Mouse (Mus musculus) T-helper 17 cell (primary cell): ENCODE measurements around the gene Nup188.

Source experiments
- in situ Hi-C, 2 experiments: fragments of 300-600 bp; cut with MboI, MseI; formaldehyde crosslinking; loops; 1 replicate in 1 of 2; 2 replicates in 1 of 2; pipeline ENCODE4 v1.15.1; 2025; ENCODE audit warnings: high pct_unique_total_duplicates in 2 of 2

Gene Nup188

DNA sequence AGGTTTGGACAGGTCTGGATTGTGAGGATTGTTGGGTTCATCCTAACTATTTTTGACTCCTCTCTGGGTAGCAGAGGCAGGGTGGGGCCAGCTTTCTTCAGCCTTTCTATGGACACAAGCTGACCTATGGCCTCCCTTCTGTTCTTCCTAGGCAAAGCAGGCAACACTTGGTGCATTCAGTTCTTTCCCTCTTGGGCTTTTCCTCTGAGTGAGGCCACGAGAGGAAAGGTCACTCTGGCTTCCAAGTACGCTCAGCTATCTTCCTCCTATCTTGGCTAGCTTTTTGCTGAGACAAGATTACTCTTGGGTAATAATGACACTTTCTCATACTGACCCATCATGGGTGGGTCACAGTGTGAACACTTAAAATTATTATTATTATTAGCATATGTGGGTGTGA, 3.0 kb upstream of the Nup188 start:
- in situ Hi-C loops: loop anchor here in 1 of 2 experiments (5.0 kb wide), 1 partner anchor 96 kb away; no protein-coding TSS in a partner anchor

DNA sequence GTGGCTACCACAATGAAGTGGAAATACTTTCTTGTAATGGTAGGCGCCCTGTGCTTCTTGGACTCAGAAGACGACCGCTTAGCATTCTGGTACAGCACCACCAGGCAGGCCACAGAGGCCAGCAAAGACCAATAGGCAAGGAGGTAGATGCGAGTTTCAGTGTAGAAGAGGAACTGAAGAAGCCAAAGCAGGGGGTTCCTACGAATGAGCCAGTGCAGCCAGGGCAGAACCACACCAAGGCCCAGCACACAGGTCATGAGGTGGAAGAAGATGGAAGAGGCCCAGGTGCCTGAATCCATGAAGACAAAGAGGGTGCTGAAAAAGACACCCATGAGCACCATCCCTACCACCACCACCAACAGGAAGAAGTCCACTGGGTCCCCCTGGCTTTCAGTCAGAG, 1.2 kb upstream of the Nup188 start:
- in situ Hi-C loops: no loop called here

DNA sequence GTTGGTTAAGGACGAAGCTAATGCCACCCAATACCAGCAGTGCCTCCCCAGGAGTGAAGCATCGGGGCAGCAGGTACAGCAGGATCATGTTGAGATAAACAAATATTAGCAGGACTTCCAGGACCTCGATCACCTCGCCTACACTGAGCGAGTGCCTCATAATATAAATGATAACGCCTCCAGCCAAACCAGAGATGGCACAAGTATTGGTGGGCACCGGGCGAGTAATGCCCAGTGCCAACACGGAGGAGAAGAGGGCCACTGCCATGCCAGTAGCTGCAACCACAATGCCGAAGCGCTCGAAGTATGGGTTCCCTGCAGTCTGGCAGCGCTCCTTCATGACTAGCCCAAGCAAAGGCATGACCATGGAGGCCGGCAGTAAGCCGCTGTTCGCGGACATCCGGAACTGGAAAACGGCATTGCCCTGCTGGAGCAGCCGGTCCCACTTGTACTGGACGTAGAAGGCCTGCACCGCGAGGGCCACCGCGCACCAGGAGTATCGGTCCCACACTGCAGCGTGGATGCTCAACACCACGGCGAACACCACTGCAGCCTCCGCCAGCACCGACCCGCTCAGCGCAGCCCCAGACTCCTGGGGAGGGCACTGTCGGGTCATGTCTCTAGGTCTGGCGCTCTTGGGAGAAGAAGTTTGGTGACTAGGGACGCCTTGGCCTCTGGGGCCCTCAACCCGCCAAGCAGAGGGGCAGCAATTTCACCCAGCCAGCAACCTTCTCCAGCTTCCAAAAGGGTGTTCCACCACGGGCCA, 598 bp upstream of the Nup188 start:
- in situ Hi-C loops: no loop called here

DNA sequence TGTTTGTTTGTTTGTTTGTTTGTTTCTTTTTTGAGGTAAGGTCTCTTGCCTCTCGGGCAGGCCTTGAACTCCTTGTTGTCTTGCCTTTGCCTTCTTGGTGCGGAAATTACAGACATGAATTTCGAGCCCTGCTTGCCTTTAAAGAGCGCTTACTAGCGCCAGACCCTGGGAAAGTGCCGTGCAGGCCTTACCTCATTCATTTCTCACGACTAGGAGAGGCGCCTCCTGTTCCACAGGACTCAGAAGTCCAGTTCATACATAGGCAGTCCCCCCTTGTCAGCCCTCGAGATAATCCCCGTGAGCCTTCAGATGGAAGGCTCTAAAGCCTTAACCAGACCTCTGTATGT, 803 bp downstream of the Nup188 start:
- in situ Hi-C loops: no loop called here

DNA sequence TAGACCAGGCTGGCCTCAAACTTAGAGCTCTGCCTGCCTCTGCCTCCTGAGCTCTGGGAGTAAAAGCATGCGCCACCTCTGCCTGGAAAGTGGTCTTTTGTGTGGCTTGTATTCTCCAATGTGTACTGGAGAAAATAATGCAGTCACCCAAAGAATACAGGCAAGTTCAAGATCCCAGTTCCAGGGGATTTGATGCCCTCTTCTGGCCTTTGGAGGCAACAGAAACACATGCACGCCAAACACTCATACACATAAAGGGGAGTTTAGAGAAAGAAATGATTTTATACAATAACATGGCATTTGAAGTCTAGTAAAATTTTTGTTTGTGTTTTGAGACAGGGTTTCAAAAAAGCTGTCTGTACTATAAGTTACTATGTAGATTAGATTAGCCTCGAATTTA, 13.3 kb downstream of the Nup188 start:
- in situ Hi-C loops: no loop called here

DNA sequence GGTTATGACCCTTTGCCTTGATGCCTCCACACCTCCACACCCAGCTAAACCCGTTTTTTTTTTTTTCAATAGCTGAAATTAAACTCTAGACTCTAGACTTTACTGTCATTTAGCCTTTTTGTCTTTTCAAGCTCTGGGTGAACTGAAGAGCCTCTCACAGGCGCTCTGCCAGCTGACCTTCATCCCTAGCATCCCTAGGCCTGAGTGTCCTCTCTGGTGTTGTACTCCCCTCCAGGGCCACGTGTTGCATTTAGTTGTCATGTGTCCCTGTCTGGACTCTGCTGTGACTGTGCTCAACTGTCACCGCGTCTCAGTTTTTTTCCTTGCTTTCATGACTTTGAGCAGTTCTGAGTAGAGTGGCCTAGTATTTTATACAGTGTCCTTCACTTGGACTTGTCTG, 13.8 kb downstream of the Nup188 start:
- in situ Hi-C loops: no loop called here

DNA sequence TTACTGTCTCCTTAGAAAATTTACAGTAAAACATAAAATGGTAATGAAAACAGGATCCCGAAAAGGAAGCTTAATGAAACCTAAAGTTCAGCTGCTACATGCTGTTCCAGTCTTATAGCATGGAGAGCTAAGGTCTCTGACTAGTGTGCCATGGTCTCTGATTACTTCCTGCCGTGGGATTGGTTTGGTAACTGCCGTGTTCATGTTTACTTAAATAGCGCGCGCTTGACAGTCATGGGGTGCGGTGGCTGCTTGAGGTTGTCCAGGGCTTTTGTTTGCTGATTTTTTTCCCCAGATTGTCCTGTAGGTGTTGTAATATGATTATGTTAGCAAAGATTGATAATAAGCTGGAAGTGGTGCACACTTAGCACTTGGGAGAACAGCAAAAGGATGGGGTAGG, 19.9 kb downstream of the Nup188 start:
- in situ Hi-C loops: no loop called here

DNA sequence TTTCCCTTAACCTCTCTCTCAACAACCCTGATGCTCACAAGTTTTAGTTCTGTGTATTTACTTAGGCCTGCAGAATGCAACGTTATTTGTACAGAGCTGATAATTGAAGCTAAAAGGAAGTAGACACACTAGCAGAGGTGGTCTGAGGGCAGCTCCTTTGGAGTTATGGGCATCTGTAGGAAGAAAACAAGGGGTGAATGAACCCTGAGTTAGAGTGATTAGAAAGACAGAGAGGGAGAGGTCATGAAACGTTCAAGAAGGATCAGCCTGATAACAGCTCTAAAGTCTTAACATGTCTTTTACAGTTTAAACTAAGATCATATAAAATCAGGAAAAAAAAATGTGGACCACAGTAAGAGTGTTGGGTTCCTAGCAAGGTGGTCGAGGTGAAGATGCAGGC, 23.2 kb downstream of the Nup188 start:
- in situ Hi-C loops: no loop called here

DNA sequence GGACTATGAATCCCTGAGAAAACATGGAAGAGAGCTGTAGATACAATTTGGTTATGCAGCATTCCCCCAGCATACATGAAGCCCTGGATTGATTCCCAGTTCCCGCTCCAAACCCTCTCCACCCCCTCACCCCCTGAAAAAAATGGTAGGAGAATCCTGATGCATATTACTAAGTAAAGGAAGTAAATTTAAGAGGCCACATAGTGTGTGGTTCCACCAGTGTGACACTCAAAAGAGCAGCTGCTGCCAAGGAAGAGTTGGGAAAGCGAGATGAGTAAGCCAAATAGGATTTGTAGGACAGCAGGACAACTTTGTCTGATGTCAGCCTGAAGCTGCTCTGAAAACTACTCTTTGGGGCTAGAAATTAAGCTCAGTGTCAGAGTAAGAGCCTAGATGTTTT, 25.3 kb downstream of the Nup188 start:
- in situ Hi-C loops: no loop called here

DNA sequence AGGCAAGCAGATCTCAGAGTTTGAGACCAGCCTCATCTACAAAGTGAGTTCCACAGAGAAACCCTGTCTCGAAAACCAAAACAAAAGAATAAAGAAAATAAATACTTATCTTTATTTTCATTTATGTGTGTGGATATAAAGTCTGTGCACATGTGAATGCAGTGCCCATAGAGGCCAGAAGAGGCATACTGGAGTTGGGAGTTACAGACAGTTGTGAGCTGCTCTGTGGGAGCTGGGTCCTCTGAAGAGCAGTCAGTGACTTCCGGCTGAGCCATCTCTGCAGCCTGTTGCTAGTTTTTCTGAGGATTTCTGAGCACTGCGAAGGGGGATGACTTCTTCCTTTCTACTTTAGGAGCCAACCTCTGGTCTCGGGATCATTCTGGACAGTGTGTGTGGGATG, 29.9 kb downstream of the Nup188 start:
- in situ Hi-C loops: no loop called here

DNA sequence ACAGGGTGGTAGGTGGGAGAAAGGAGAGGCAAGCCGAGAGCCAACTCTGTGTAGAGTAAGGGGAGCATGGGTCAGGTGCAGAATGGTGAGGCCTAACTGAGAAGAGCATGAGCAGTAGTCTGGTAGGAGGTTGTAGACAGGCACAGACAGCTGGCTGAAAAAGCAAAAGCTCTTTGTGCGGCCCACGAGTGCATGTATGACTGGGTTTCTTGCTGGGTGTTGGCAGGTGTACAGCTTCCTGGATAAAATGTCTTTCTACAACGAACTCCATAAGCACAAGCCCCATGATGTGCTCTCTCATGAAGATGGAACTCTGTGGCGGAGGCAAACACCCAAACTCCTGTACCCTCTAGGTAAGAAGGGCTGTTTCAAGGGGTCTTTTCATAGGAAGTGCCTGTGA, 30.8 kb downstream of the Nup188 start:
- in situ Hi-C loops: no loop called here

DNA sequence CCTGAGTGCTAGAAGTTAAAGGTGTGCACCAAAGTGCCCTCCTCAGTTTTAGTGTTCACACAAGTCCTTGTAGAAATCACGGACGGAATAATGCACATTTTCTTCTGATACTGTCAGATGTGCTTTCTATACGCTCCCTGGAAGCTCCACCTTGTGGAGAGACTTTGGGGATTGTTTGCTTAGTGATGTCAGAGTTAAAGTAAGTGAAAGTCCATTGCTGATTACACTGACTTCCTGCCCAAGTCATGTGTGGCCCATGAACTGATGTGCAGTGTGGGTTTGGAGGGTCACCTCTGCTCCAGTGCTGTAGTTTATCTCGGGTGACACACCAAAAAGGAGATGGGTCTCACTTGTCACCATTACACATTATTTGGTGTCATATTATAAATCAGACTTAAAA, 33.1 kb downstream of the Nup188 start:
- in situ Hi-C loops: no loop called here

DNA sequence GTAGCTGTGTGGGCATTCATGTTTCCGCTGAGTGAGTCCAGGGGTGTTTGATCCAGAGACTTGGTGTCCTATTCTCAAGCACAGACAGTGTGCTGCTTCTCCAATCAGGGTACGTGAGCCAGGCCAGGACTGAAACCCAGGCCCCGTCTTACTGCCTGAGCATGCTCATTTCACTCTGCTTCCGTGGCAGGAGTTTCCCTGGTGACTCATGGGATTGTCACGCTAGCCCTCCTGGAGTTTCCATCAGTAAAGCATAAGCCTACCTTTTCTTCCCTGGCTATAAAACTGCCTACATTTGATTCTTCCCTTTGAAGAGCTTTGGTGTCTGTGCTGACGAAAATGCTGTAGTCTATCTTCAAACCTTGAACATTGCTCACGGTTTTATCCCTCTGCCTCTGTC, 36.9 kb downstream of the Nup188 start:
- in situ Hi-C loops: loop anchor here (10.0 kb wide), 3 partner anchors 1158 to 1882 kb away; no protein-coding TSS in a partner anchor

DNA sequence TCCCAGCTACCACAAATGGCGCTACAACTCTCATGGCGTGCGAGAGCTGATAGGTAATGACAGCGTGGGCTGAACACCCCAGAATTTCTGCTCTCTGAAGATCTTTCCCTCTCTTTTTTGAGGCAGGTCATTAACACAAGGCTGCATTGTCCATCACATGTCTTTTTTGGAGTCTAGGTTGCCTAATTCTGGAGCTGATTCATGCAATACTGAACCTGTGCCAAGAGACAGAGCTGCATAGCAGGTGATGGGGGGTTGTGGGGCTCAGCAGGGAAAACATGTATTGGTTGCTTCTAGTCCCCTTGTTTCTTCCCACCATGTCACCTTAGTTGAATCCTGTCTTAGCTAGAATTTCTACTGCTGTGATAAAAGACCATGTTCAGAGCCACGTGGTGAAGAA, 39.1 kb downstream of the Nup188 start:
- in situ Hi-C loops: loop anchor here (10.0 kb wide), 3 partner anchors 1160 to 1880 kb away; no protein-coding TSS in a partner anchor

DNA sequence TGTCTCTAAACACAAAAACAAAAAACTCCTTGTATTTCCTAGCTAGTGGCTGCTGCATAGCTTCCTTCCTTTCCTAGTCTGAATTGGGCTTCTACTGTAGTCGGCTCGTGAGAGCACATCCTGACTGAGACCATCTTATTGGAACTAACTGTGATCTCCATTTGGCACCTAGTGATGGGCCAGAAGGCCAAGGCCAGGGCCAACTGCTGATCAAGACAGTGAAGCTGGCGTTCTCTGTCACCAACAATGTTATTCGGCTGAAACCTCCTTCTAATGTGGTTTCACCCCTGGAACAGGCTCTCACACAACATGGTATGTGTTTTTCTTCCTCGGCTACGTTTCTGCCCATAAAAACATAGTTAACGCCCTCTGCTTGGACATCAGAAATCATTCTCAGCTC, 41.1 kb downstream of the Nup188 start:
- in situ Hi-C loops: loop anchor here (10.0 kb wide), 3 partner anchors 1162 to 1878 kb away; no protein-coding TSS in a partner anchor

DNA sequence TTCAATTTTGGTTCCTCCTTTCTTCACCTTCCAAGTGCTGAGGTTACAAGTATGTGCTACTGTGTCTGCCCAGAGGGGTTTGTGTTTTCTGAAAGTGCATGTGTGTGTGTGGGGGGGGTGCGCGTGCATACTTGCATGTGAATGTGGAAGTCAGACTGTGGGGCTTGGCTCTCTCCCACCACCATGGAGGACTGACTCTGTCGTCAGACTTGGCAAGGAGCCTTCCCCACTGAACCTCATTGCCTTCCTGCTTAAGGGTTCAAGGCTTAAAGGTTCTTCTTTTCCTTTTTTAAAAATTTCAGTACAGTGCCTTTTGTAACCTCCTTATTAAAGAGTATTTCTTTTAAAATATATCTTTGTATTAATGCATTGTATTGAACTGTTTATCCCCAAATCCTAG, 42.6 kb downstream of the Nup188 start:
- in situ Hi-C loops: loop anchor here (10.0 kb wide), 3 partner anchors 1164 to 1876 kb away; no protein-coding TSS in a partner anchor

DNA sequence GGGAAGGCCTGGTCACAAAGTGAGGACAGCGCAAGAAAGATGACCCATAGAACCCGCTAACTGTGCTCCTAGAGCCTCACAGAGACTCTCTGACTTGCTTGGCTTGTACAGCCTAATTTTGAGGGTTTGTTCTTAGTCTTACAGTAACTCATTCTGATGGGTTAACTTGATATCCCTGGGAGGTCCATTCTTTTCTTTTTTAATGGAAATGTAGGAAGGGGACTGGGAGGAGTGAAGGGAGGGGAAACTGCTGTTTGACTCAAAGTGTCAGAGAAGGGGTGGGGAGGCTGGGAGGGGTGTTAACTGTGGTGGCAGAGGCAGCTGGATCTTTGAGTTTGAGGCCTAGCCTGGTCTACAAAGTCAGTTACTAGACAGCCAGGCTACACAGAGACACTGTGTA, 49.1 kb downstream of the Nup188 start:
- in situ Hi-C loops: no loop called here

DNA sequence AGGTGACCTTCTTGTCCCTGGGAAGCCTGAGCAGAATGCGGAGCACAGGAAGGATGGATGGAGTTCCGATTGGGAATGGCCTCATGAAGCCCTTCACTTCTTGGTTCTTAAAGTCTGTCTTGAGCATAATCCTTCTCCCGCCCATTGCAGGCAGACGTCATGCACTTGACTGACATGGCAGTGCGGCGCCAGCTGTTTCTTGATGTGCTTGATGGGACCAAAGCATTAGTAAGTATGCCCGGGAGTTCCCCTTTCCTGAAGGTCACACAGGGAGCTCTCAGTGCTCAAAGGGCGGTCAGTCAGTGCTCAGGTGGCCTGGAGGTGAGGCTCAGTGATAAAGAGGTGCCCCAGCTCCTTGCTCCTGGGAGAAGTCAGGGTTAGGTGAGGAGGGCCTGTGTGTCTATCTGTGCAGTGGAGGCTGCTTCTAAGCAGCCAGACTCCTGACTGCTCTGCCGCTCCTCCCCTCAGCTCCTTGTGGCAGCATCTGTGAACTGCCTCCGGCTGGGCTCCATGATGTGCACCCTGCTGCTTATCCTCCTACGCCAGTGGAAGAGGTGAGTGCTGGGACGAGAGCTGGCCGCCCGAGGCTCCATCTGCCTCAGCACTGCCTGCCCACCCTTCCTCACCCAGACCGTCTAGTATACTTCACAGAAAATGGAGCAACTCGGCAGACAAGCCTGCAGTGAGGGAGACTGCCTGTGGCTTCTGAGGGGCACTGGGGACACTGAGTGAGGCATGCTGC, 50.1 kb downstream of the Nup188 start:
- in situ Hi-C loops: no loop called here

DNA sequence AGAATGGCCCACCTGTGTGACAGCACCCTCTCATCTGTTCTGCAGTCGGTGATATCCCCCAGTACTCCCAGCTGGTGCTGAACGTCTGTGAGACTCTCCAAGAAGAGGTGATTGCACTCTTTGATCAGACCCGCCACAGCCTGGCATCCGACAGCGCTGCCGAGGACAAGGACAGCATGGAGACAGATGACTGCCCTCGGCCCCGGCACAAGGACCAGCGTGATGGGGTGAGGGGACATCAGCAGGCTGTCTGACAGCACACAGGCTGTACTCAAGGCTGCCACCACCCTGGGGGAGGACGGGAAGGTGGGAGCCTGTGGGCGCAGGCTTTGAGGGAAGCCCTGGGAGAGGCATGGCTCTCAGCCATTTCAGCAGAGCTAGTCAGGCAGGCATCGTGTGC, 51.0 kb downstream of the Nup188 start:
- in situ Hi-C loops: no loop called here

DNA sequence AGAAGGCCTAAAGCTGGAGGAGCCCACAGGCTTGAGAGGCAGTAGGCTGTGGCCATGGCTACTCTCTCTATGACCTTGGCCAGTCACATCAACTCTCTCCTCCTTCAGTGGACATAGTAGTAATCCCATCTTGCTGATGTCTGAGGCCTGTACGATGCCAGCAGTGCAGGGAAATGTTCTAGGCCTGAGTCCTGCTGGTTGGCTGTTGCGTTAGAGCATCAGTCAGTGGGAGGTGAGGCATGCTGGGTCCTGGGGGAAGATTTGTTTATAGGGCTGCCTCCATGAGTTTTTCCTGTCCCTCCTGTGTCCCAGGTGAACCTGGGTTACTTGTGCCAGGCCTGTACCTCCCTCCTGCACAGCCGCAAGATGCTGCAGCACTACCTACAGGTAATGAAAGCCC, 55.9 kb downstream of the Nup188 start:
- in situ Hi-C loops: no loop called here

DNA sequence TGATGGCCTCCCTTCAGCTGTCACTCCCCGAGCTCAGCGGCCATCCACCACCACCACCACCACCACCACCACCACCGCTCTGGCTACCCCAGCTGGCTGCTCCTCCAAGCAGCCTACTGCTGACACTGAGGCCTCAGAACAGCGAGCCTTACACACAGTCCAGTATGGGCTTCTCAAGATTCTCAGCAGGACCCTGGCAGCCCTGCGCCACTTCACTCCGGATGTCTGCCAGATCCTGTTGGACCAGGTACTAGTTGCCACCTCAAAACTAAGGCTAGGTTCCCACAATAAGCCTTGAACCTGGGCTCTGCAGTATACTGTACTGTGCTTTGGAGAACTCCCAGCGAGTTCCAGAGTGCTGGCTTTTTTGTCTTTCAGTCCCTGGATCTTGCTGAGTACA, 56.3 kb downstream of the Nup188 start:
- in situ Hi-C loops: no loop called here

DNA sequence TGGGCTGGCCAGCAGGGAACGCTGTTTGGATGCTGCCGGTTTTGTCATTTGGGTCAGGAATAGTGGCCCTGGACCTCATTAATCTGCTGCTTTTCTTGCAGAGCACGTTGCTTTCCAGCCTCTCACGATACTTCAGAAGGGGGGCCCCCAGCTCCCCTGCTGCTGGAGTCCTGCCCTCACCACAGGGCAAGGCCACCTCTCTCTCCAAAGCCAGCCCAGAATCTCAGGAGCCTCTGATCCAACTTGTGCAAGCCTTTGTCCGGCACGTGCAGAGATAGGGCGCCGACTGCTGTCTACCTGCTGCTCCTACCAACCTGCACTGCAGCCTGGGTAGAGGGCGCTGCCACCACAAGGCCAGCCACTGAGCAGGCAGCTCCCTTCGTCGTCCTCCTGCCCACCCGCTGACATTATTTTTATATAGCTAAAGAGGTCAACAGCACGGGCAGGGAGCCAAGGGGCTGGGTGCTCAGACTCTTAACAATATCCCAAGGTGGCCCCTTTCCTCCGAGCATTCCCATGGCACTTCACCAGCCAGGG, 57.5 kb downstream of the Nup188 start:
- in situ Hi-C loops: no loop called here
